Mouse (Mus musculus): ENCODE measurements around the gene Zfp60. TPM values are rescaled to one million over a fixed set of nuclear protein-coding genes. Genes with fewer than 3 reads are reported as not detected.
A peak's percentile ranks its signal among the peaks of the same experiment; 100 is the strongest.
"Not testable (repeated sequence)": the region's sequence is repeated elsewhere in the genome, so short reads cannot be mapped to it uniquely, and the experiment has no call there.

Gene Zfp60
- polyA plus RNA-seq, 1 experiment from 2014 or later: 8.4 TPM

DNA sequence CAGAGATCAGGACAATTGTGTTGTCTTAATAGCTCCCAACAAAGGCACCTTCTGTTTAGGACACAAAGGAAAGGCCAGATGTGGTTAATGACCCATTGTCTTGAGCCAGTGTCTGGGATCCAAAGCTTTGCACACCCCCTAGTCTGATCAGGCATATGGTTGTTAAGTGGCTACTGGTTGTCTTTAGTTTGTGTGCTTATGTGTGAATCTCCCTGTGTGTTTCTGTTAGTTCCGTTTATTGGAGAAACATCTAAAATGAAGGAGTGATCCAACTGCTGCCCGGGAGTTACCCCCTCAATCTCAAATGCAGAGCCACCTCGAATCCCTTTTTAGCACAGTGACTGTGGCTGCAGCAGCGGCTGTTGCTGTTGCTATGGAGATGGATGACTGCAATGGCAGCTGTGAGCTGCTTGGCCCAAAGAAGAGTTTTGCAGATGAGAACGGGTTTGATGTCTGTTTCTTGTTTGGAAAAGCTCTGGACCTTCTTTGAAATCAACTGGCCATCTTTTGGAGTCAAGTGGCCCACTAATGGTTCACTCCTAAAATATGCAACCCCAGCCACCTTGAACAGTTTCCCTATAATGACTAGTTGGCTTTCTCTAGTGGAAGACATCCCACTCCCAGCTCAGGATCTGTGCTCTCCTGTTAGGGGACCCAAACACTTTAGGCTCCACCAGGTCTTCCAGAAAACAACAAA lies 25.3 kb downstream of the Zfp60 start:
- no peak overlapping the region for H3K4me3 ChIP-seq (ENCODE audit: low read depth, low read length)
- no peak overlapping the region for H3K27ac ChIP-seq (replicated peaks)
- DNase-seq (ENCODE audit: low spot score): no peak
- H3K36me3 ChIP-seq (ENCODE audit: control insufficient read depth, insufficient read depth, low read length): no peaks in the 10 kb centered on the region
- no peak overlapping the region for H3K4me2 ChIP-seq (replicated peaks; ENCODE audit: low read depth)
- no peaks in the 10 kb centered on the region for H3K4me1 ChIP-seq (replicated peaks; ENCODE audit: control insufficient read depth, insufficient read depth)
- ATAC-seq (ENCODE audit: low FRiP score, low TSS enrichment): no peak
- H3K9ac ChIP-seq (ENCODE audit: low read length): no peak overlapping the region
- H3K27me3 ChIP-seq (ENCODE audit: control insufficient read depth, insufficient read depth, low read length): no peaks in the 10 kb centered on the region
- TF ChIP-seq EP300 (optimal IDR thresholded peaks at IDR 0.05): no peak
- TF ChIP-seq CTCF (IDR thresholded peaks at IDR 0.05; ENCODE audit: low read depth): no peak
- H3K9me3 ChIP-seq (ENCODE audit: control insufficient read depth, low read length): no peaks in the 10 kb centered on the region
- WGBS: 41% methylated on average over 5 of the region's 5 CpGs

GRCm38 (mm10) chr7:27757048-27757375 lies 25.8 kb downstream of the Zfp60 start:
- H3K9ac ChIP-seq (ENCODE audit: low read length): no peak overlapping the region
- no peaks in the 10 kb centered on the region for H3K4me1 ChIP-seq (replicated peaks; ENCODE audit: control insufficient read depth, insufficient read depth)
- H3K4me3 ChIP-seq (ENCODE audit: low read depth, low read length): no peak overlapping the region
- H3K36me3 ChIP-seq (ENCODE audit: control insufficient read depth, insufficient read depth, low read length): no peaks in the 10 kb centered on the region
- no peaks in the 10 kb centered on the region for H3K27me3 ChIP-seq (ENCODE audit: control insufficient read depth, insufficient read depth, low read length)
- H3K27ac ChIP-seq (replicated peaks): no peak overlapping the region
- no peak for DNase-seq (ENCODE audit: low spot score)
- H3K9me3 ChIP-seq (ENCODE audit: control insufficient read depth, low read length): no peaks in the 10 kb centered on the region
- WGBS: 77% methylated on average over 3 of the region's 3 CpGs
- no peak for TF ChIP-seq CTCF (IDR thresholded peaks at IDR 0.05; ENCODE audit: low read depth)
- no peak for TF ChIP-seq EP300 (optimal IDR thresholded peaks at IDR 0.05)
- no peak overlapping the region for H3K4me2 ChIP-seq (replicated peaks; ENCODE audit: low read depth)
- ATAC-seq (ENCODE audit: low FRiP score, low TSS enrichment): no peak

DNA sequence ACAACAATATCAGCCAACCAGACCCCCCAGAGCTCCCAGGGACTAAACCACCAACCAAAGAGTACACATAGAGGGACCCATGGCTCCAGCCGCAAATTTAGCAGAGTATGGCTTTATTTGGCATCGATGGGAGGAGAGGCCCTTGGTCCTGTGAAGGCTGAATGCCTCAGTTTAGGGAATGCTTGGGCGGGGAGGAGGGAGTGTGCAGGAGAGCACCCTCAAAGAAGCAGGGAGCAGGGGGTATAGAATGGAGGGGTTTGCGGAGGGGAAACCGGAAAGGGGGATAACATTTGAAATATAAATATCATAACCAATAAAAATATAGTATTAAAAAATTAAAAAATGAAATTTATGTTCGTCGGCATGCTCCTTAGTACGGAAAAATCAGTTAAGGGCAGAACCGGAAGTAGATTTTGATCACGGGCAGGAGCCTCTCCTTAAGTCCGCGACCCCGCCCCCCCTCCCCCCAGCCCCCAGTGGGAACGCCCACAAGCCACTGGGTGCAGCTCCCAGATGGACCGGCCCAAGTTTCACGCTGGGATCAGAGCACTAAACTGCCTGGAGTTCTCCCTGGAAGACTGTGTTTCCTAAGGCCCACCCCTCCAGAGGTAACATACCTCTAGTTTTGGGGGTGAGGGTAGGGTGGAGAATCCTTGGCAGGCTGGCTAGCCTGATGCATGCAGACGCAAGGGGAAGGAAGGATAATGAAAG lies 34.1 kb downstream of the Zfp60 start:
- no peak overlapping the region for H3K27ac ChIP-seq (replicated peaks)
- no peaks in the 10 kb centered on the region for H3K27me3 ChIP-seq (ENCODE audit: control insufficient read depth, insufficient read depth, low read length)
- H3K4me2 ChIP-seq (replicated peaks; ENCODE audit: low read depth): peak overlapping the region; percentile 52
- H3K4me3 ChIP-seq (ENCODE audit: low read depth, low read length): peak overlapping the region; percentile 29
- no peaks in the 10 kb centered on the region for H3K4me1 ChIP-seq (replicated peaks; ENCODE audit: control insufficient read depth, insufficient read depth)
- TF ChIP-seq EP300 (optimal IDR thresholded peaks at IDR 0.05): no peak
- TF ChIP-seq CTCF (IDR thresholded peaks at IDR 0.05; ENCODE audit: low read depth): no peak
- DNase-seq (ENCODE audit: low spot score): peak; percentile 19
- peak overlapping the region; percentile 53; the same call in 1 of the 2 replicates for H3K9ac ChIP-seq (ENCODE audit: low read length)
- peak; percentile 53; the same call in 1 of the 2 replicates for ATAC-seq (ENCODE audit: low FRiP score, low TSS enrichment)
- H3K9me3 ChIP-seq (ENCODE audit: control insufficient read depth, low read length): no peaks in the 10 kb centered on the region
- H3K36me3 ChIP-seq (ENCODE audit: control insufficient read depth, insufficient read depth, low read length): no peaks in the 10 kb centered on the region
- WGBS: 7% methylated on average over 17 of the region's 17 CpGs

GRCm38 (mm10) chr7:27789306-27789705 lies 58.1 kb downstream of the Zfp60 start:
- Histone ChIP-seq H3K9me3 (ENCODE audit: control insufficient read depth, low read length) (no peaks in the 10 kb centered on the region), H3K27ac (replicated peaks) (no peak overlapping the region), H3K9ac (ENCODE audit: low read length) (no peak overlapping the region), H3K36me3 (ENCODE audit: control insufficient read depth, insufficient read depth, low read length) (no peaks in the 10 kb centered on the region), H3K4me3 (ENCODE audit: low read depth, low read length) (no peak overlapping the region), H3K4me1 (replicated peaks; ENCODE audit: control insufficient read depth, insufficient read depth) (no peaks in the 10 kb centered on the region), H3K27me3 (ENCODE audit: control insufficient read depth, insufficient read depth, low read length) (no peaks in the 10 kb centered on the region), H3K4me2 (replicated peaks; ENCODE audit: low read depth) (no peak overlapping the region)
- DNase-seq (ENCODE audit: low spot score) (no peak), ATAC-seq (ENCODE audit: low FRiP score, low TSS enrichment) (no peak)
- 81% methylated on average over 5 of the region's 5 CpGs for WGBS
- no peak for TF ChIP-seq EP300 (optimal IDR thresholded peaks at IDR 0.05)
- TF ChIP-seq CTCF (IDR thresholded peaks at IDR 0.05; ENCODE audit: low read depth): no peak

DNA sequence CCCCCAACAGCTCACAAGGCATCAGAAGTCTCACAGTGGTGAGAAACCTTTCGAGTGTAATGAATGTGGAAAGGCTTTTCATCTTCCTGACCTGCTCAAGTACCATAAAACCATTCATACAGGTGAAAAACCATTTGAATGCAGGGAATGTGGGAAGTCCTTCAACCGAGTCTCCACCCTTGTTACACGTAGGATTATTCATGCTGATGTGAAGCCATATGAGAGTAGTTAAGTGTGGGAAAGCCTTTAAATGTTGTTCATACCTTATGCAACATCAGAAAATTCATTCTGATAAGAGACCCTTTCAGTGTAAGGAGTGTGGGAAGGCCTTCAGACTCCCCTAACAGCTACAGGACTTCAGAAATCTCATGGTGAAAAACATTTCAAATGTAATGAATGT lies 62.7 kb downstream of the Zfp60 start:
- H3K9me3 ChIP-seq (ENCODE audit: control insufficient read depth, low read length); H3K4me2 ChIP-seq (replicated peaks; ENCODE audit: low read depth); H3K27me3 ChIP-seq (ENCODE audit: control insufficient read depth, insufficient read depth, low read length); H3K4me1 ChIP-seq (replicated peaks; ENCODE audit: control insufficient read depth, insufficient read depth); ATAC-seq (ENCODE audit: low FRiP score, low TSS enrichment); H3K27ac ChIP-seq (replicated peaks); H3K36me3 ChIP-seq (ENCODE audit: control insufficient read depth, insufficient read depth, low read length); H3K4me3 ChIP-seq (ENCODE audit: low read depth, low read length); H3K9ac ChIP-seq (ENCODE audit: low read length); DNase-seq (ENCODE audit: low spot score): not testable (repeated sequence)
- WGBS: 52% methylated on average over 3 of the region's 3 CpGs

DNA sequence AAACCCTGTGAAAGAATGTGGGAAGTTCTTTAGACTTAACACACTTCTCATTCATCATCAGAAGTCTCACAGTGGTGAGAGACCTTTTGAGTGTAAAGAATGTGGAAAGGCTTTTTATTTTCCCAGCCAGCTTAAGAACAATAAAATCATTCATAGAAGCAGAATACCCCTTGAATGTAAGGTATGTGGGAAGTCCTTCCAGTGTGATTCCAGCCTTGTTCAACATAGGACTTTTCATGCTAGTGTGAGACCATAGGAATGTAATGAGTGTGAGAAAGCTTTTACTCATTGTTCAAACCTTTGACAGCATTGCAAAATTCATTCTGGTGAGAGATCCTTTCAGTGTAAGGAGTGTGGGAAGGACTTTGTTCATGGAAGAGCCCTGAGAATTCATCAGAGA lies 63.4 kb downstream of the Zfp60 start:
- H3K9me3 ChIP-seq (ENCODE audit: control insufficient read depth, low read length): no peaks in the 10 kb centered on the region
- no peak overlapping the region for H3K4me3 ChIP-seq (ENCODE audit: low read depth, low read length)
- H3K27ac ChIP-seq (replicated peaks): no peak overlapping the region
- no peaks in the 10 kb centered on the region for H3K4me1 ChIP-seq (replicated peaks; ENCODE audit: control insufficient read depth, insufficient read depth)
- H3K36me3 ChIP-seq (ENCODE audit: control insufficient read depth, insufficient read depth, low read length): no peaks in the 10 kb centered on the region
- TF ChIP-seq EP300 (optimal IDR thresholded peaks at IDR 0.05) (no peak), CTCF (IDR thresholded peaks at IDR 0.05; ENCODE audit: low read depth) (no peak)
- no peak overlapping the region for H3K4me2 ChIP-seq (replicated peaks; ENCODE audit: low read depth)
- DNase-seq (ENCODE audit: low spot score) (no peak), ATAC-seq (ENCODE audit: low FRiP score, low TSS enrichment) (no peak)
- H3K9ac ChIP-seq (ENCODE audit: low read length): no peak overlapping the region
- H3K27me3 ChIP-seq (ENCODE audit: control insufficient read depth, insufficient read depth, low read length): no peaks in the 10 kb centered on the region

Measured in stomach, postnatal 0 days (tissue).